Mouse (Mus musculus) gastrocnemius, postnatal 25 days (tissue): ENCODE results near the gene S100a7a. TPM values are rescaled to one million over a fixed set of nuclear protein-coding genes. Genes with fewer than 3 reads are reported as not detected.

Experiments
- DNase-seq: peaks from one replicate; pipeline ENCODE4 v3.0.0; 2022
- total RNA-seq, 2 experiments: library from RNA; stranded (reverse); gene quantifications; 1 replicate in 1 of 2; 2 replicates in 1 of 2; pipeline ENCODE4 v1.2.3; 2021

Gene S100a7a
- total RNA-seq, 2 experiments from 2014 or later: 0.20 to 0.43 TPM

DNA sequence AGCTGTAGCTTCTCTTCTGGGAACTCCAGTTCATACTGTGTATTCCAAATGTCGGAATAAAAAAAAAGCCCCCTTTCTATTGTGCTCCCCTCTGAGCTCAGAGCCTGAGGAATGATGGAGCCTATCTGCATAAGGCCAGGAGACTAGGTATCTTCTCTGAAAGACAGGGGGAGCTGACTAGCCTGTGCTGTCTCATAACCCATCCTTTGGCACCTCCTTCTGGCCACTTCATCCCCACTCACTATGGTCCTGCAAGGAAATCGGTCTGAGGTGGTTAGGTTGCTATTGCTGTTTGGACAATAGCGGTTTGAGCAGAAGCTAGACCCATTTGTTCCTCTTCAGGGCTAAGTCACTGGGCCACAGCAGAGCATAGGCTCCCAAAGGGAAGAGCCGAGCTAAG is 26.0 kb upstream of the S100a7a start:
- no peak for DNase-seq

DNA sequence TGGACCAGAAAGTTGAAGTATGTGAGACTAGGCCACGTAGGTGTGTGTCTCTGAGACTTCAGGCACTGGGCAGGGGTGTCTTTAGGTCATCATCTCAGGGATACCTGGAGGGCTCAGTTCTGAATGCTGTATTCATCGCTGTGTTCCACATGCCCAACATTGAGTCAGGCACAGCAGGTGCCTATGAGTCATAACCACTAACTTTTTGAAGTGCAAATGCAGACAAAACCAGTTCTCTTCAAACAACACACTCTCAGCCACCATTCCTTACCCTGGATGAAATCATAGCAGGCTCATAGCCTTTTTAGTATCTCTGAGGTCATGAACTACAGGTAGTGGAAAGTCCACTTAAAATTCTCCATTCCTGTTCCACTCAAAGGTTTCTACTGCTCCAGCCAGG is 24.5 kb upstream of the S100a7a start:
- no peak for DNase-seq

DNA sequence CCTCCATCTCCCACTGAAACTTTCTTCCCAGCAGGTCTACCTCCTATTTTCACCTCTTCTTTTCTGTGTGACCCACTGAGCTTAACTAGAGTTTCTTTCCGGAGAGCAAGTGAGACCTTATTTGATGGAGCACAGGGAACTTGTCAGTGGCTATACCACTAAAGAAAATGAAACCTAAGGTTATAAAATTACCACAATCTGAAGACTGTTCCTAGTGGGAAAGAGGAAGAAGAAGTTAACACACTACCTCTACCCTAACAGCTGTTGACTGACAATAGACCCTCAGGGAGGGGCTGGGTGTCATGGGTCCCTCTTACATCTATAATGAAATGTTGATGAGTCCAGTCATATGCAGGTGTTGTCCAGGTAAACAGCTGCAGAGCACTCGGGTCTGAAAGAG is 21.8 kb upstream of the S100a7a start:
- no peak for DNase-seq

DNA sequence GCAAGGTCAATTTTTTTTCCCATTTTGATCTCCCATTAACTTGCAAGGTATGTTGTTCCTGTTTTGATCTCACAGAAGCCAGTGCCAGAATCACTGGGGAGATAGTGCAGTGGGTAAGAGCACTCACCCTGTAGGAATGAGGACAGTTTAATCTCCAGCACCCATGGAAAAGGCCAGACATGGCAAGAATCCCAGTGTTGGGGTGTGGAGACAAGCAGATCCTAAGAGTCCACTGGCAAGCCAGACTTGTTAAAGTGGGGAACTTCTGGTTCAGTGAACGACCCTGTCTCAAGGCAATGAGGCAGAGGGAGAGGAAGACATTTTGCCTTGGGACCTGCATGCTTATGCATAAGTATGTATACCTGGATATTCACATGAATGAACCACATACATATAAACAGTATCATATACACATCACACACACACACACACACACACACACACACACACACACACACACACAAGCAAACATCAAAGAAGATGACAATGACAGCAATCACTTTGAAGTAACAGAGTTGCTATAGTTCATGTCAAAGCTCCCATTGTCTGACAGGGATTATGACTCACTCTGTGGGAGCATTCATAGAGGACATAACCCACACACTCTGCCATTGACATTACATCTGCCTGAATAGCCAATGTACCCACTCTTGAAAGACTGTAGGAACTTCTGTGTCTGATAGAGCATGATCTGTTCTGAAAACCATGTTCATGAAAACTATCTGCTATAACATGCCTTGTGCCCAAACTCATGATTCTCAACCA is 15.1 kb upstream of the S100a7a start:
- DNase-seq: no peak

DNA sequence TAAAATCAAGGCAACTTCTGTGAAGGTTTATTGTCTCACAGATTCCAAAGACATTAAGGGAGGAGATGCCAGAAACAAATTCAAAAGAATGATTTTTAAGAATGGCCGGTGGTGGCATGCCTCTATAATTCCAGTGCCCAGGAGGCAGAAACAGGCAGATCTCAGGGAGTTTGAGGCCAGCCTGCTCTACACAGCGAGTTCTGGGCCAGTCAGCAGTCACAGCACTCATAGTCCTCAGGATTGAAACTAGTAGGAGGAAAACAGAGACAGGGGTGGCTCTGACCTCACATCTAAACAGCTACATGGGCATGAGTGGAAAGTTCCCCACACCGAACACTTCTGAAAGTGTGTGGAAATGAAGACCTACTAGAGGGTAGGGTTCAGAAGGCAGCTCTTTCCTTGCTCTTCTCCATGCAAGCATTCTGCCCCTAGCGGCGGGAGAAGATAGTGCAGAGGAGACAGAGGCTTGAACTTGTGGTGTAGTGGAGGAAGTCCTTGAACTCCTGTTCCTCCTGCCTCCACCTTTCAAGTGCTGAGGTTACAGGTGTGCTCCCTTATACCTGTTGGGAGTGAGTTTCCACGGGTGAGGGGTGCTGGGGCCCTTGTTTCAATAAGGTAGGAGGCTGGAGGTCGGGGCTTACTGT is 14.2 kb upstream of the S100a7a start:
- no peak for DNase-seq

DNA sequence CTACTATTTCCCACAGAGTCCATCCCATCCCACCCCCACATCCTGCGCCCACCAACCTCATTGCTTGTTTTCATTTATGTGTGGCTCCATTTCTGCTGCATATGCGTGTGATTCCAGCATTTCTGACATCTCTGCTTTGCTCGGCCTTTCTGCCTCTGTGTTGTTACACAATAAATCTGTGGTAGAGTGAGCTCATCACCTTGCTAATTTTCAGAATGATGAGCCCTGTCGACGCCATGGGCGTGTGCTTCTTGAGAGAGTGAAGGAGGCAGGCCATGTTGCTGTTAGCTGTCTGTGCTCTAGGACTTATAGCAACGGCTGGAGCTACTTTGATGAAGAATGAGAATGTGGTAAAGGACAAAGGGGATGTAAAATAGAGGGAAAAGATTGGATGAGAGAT is 12.8 kb upstream of the S100a7a start:
- no peak for DNase-seq

DNA sequence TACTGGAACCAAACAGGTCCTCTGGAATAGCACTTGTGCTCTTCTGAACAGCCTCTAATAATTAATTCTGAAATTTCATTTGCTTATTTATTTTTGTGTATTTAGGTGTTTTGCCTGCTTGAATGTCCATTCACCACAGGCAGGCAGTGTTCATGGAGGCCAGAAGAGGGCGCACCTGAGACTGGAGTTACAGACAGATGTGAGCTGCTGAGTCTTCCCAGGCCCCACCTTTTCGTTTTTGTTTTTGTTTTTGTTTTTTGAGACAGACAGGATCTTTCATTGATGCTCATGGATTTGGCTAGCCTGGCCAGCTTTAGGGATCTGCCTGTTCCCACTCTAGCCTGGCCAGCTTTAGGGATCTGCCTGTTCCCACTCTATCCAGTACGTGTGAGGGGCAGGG is 9.6 kb upstream of the S100a7a start:
- no peak for DNase-seq

DNA sequence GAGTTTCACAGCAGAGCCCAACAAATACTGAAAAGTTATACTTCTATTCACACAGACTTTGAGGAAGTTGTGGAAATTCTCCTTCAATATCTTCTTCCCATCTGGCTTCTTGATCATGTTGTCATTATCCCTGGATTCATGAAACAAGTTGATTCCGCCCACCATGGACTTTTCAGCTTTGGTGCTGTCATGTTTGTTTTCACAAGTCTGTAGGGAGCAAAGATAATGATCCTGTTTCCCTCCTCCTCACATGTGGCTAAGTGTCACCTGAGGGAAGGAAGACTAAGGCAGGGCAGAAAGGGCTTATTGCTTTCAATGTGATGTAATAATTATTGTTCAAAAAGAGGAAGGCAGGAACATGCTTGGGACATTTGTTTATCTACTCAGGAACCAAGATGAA is 6.5 kb upstream of the S100a7a start:
- DNase-seq: no peak

DNA sequence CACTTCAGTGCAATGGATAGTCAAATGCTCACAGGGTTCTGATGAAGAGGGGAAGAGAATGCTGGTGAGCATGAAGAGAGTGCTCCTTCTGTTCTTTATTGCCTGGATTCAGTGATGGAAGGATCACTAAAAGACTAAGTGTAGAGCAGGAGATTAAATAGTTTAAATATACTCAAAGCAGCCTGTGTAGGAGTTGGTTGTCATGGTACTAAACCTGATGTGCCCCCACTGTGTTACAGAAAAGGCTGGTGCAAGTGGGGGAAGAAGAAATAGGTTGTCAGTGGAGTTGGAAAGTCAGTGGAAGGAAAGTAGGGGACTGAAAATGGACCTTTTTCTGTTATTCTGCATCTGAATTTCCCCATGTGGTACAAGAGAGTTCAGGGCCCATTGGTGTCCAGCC is 4.8 kb upstream of the S100a7a start:
- no peak for DNase-seq

DNA sequence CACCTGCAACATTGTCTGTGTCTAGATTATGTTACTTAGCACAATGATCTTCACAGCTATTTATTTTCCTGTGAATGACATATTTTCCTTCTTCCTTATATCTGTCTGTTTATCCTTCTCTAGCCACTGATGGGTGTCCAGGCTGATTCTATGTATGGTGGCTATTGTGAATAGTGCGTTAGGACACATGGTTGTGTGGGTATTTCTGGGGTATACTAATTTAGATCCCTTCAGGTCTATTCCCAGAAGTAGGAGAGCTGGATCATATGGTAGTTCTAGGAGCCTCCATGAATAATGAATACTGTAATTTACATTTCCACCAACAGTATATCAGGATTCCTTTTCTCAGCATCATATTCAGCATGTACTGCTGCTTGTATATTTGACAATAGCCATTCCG is 4.0 kb upstream of the S100a7a start:
- DNase-seq: no peak

DNA sequence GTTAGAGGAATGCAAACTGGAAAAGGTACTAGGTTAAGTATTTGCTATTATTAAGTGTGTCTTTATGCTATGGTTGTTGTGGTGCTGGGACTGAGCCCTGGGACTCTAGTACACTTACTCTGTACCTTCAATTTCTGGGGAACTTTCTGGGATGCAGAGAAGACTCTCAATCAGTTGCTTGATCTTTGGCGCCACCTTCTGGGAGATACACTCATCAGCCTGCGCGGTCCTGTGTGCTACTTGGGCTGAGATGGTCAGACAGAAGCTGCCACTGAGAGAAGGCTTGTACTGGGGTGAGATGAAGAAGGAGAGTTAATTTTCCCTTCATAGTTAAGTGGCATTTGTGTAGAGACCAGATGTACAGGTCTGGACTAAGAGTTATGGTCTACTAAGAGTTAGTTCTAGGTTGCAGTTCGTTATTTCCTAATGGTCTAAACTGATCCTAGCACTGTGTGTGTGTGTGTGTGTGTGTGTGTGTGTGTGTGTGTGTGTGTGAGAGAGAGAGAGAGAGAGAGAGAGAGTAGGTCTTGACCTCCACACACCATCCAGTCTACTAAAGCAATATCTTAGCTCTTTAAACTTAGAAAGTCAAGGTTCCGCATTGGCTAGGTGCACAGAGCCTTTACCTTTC is 824 bp upstream of the S100a7a start:
- peak; percentile 30 for DNase-seq

DNA sequence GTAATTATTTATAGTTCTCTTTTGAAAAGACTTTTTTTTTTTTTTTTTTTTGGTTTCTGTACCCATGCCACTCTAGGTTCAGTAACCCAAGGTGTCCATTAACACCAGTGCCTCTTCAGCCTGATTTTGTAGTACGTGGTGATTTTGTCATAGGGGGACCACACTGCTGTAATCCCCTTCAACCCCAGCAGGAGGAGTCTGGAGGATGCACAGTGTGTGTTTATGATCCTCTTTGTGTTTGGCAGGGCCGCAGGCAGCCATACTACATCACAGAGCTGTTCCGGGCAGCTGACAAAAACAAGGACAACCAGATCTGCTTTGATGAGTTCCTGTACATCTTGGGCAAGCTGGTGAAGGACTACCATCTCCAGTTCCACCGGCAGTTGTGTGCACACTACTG is 3.6 kb downstream of the S100a7a start:
- no peak for DNase-seq

DNA sequence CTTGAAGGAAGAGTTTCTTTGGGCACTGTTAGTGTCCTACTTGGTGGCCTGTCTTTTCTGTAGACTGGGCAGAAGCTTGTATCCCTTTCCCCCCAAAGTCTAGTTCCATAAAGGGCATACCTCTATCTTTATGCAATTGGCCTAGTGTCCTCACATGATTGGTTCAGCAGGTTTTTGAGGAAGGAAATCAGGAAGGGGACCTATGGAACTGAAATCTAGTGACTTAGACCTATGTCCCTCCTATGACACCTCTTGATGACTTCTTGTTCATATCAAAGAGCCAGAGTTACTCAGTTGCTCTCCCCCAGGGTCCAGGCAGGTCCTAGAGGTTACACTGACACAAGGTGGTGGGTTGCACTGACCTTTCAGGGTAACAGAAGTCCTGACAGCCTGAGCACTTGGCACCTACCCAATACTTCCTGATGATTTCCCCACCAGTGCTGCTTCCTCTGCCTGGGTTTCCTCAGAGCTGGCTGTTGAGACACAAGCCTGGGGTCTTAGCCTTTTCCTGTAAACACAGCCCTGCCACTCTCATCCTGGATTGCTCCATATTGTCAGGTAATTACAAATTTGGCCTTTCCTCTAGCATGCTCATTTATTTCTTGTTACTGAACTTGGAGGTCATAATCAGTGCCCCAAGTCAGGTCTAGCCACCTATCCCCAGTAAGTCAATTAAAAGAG is 5.7 kb downstream of the S100a7a start:
- no peak for DNase-seq

DNA sequence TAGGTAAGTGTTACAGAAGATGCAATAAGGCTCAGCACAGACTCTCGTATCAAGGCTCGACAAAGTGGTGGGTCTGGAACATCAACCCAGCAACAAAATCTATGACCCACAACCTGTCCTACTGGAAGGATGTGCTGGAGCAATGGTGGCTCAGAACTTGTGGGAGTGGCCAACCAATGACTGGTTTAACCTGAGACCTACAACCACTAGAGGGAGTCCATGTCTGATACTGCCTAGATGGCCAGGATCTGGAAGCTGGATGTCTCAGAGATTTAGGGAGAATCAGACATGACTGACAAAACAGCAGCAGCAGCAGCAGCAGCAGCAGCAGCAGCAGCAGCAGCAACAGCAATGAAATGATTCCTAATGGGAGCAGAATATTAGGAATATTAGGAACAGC is 10.4 kb downstream of the S100a7a start:
- no peak for DNase-seq

DNA sequence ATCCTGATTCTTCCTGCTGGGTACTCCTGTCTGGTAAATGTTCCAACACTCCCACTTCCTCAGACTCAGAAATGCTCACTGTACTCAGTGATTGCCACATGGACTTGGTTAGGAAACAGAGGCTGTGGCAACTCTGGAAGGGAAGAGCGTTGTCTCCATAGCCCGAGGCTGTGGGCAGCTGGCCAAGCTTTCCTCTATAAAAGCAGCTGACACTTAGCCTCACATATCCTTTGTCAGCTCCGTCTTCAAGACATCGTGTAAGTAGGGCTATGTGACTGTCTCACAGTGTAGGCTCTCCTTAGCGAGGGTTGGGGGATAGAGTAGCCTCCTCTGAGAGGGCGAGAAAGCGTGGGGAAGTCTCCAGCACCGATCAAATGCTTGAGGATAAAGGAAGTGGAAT is 15.0 kb downstream of the S100a7a start, which contains the start of gene S100a8:
S100a8 (plus strand) TSS at position 133 of the 400 bp plus-strand sequence.
- DNase-seq: no peak

DNA sequence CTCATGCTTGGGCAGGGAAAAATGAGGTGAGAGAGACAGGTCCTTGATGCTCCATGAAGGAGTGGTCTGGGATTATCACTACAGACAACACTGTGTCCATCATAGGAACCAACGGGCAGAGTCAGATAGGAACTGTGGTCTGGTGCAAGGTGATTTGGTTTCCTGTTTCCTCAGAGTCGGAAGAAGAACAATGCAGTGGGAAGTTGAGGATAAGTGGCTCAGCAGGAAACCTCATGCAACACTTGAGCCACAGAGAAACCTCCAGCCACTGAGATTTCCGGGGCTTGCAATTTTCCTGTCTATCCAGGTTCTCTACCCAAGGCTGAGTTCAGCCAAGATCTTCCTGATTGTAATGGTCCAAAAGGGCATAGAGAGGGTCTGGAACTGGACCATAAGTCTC is 24.8 kb downstream of the S100a7a start:
- DNase-seq: no peak

DNA sequence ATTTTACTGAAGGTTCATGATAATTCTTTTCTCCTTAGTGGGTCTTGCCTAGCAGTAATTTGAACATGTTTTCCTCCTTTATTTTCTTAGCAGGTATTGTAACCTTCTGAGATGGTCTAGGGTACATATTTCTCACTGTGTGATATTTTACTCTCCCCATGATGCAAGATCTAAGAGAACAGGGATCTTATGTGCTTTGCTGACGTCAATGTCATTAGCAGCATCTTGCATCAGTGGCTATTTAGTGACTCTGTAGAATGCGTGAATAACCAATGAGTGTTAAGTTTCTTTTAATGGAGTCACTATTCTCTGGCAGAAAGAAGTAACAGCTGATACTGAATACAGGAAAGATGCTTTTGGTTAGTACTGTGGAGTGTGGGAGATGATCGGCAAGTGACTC is 30.1 kb downstream of the S100a7a start:
- no peak for DNase-seq

DNA sequence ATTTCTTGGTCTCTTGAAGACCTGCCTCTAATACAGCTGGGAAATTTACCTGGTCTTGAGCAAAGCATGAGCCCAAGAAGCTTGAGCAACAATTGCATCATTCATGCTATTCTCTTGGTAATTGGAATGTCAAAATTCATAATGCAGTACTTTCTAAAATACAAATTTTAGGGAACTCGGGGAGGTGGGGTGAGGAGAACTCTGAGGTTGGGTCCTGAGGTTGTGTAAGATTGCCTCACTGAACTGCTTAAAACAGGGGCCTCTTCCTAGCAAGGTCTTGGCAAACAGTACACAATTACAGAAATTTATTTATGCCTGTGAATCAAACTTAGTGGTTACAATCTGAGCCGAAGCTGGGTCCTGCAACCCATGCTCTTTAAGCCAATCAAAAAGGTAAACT is 33.0 kb downstream of the S100a7a start:
- DNase-seq: no peak

DNA sequence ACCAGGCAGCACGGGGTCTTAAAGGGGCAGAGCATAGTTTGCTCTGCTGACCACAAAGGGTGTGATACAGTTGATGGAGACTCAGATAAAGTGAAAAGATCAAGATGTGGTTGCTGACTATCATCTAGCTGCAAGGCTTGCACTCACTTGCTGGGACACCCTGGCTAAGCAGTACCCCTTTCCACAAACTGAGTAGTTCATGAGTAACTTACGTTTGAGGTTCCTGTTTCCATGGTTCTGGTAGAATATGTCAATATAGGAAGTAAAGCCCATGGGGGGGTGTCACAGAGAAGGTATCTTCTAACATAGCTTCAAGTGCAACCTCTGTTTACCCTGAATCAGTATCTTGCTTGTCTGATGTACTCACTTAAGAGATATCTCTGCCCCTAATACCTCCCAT is 39.7 kb downstream of the S100a7a start:
- DNase-seq: no peak

DNA sequence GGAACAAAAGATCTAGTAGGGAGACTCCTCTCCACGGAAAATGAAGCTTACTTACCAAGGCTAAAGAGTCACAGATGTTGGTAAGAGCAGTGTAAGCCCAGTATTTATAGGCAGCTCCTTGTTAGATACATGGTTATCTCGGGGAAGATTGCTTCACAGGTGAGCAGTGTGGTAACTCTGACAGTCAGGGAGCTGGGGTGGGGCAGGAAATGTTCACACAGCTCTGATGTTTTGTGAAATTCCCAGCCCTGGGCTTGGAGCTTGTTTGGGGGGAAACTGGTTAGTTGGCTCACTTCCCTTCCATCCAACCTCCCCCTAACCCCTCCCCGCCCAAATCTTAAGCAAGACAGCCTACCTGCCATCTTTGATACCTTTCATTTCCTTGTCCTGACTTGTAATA is 41.8 kb downstream of the S100a7a start, which contains the start of gene S100a9:
S100a9 (minus strand) TSS at position 109 of the 400 bp plus-strand sequence.
- no peak for DNase-seq

DNA sequence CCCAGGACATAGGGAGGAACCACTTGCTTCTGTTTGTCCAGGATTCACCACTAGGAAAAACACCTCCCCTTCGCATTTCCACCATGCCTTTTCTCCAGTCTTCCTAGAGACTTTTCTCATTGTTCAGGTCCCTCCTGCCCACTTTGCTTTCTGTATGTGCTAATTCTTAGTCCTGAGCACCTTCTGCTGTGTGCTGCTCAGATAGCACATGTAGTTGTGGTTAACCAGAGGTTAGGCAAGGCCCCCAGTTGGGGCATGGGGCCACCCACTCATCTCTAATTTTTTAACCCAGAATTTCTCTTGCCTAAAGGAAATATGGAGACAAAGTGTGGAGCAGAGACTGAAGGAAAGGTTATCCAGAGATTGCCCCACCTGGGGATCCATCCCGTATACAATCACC is 48.4 kb downstream of the S100a7a start:
- DNase-seq: no peak
